Mouse (Mus musculus): ENCODE data around the gene 4930404H24Rik.
A peak's percentile ranks its signal among the peaks of the same experiment; 100 is the strongest.

4930404H24Rik gene

DNA sequence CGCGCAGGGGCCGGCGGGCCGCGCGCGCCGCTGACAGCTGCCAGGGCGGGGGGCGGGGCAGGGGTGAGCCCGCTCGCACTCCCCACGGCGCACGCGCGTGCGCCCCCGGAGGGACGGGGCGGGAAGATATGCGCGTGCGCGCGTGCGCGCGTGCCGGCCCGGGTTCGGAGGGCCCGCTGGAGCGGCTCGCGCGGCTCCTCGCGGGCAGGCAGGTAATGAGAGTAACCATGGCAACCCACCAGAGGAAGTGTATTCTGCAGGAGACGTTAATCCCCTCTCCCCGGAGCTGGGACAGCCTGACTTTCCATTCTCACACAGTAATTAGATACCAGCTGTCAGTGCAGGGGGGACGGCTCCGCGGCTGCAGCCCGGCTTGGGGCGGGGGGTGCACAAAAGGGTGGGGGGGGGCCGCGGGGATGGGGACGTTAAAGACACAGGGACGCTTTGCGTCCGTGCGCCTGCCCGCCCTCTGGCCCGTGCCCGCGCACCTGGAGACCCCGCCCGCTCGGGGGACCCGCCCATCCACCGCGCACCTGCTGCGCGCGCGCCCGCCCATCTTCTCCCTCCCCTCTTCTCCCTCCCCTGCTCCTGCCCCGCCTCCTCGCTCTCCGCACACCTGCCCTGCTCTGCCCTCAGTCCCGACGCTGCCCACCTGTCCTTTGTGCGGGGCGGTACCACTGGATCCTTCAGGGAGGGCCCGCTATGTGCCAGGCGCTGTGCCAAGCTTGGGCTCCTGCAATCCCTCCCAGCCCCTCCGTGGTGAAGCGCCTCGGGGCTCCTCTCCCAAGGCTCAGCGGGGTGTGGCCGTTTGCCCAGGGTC is at the start of gene 4930404H24Rik:
4930404H24Rik (plus strand) TSS at position 218 of the 820 bp plus-strand sequence.
- peak; percentile 63 to 79 for DNase-seq

DNA sequence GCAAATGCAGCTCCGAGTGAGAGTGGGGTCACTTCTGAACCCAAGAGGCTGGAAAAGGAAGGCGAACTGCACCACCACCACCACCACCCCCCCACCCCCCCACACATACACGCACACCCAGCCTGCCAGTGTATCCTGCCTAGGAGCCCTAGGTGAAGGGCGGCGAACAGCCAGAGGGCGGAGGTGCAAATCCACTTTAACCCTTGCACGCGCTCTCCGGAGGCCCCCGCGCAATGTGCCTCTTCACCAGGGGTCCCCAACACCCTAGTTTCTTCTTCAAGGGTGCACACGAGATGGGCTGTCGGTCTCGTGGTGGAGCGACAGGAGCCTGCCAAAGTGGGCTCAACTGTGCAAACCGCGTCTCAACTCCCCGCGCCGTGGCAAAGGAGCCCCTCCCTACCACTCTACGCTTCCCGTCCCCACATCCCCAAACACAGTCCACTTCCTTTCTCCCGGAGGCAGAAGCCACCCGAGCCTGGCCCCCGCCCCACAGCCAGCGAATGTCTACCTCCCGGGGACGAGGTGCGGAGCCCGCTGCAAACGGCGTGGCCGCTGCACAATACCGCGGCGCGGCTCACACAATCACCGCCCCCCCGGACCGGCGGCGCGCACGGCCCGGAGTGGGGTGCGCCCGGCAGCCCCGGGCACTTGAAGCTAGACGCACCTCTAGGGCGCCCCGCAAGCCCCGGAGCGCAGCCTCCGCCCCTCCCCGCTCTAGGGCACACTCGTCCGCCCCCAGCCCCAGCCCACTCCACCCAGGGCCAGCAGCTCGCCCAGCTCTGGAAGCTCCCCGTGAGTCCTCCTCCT is 49.0 kb upstream of the 4930404H24Rik start:
- peak; percentile 68 to 75 for DNase-seq

DNA sequence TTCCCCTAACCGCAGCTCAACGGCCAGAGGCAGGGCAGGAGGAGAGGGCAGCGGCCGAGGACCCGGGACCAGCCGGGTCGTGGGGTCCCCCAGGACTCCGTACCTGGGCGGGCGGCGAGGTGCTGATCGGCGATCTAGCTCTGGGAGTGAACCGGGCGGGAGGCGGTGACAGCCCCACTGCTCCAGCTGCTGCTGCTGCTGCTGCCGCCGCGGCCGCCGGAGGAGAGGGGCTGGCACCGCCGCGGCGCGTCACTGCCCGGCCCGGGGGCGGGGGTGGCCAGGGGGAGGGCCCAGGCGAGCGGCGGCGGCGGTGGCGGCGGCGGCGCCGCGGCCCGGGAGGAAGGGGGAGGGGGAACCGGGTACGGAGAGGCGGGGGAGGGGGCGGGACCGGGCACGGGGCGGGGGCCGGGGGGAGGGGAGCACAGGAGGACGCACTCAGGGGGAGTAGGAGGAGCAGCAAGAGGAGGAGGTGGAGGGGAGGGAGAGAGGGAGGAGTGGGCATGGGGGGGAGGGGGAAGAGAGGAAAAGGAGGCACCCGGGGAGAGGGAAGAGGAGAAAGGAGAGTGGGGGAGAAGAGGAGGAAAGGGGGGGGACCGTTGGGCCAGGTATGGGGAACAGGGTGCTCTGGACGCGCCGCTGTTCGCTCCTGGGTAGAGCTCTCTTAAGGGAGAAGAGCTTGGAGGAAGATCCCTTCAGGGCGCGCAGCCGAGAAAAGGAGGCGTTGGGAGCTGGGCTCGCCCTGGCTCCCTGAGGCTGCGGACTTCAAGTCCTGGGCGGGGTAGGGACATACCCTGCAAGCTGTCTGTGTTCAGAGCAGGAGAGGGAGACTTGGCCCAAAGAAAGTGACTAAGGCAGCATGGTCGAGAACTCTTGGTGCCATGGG is 48.1 kb upstream of the 4930404H24Rik start:
- peak; percentile 81 to 90 for DNase-seq

DNA sequence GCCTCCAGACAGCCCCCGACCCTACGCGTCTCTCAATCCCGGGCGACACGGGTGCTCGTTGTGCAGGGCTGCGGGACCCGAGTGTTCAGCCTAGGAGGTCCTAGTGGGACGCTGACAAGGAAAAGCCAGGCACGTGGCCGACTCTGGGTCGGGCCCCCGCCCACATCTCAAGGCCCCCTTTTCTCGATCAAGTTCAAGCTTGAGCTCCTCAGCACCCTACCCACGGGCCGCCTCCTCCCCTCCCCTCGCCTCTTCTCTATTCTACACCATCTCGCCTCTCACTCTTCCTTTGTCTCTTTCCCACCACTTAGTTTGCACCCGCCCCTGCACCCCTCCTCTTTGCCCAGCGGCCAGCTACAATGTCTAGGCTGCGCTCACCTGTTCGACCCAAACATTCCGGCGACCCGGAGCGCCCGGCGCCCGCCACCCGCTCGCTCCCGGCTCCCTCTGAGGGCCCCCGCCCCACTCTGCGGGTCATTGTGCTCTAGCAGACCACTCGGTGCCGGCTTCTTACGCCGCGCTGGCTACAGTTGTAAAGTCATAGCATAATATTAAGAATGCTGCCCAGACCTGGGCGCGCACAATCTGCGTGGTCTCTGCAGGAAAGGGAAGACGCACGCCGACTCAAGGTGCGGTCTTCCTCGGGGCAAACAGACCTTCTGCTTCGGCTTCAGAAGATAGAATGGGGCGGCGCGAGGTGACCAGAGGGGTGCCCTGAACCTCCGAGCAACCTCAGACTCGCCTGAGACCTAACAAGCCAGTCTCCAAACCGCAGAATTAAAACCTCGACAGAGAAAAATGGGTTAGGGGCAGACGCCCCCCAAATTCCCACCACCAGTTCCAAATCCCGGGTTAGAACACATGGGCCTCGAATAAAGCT is 47.2 kb upstream of the 4930404H24Rik start:
- peak in 1 of 2 experiments; percentile 60 for DNase-seq

DNA sequence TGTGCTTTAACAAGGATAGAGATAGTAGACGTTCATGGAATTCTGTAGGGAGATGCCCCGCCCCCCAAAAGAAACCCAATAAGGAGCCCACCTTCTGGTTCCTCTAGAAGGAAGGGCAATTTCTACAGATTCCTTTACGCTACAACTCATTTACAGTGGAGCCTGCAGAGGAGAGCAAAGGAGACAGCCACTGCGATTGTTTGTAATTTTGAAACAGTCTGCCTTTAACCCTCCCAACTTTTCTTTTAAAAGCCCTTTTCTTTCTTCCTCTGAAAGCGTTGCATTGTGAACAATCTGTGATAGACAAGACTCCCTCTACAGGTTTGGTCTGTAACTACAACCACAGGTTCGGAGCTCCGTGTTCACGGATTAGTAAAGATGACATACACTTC is 46.6 kb upstream of the 4930404H24Rik start:
- peak in 1 of 2 experiments; percentile 62 for DNase-seq

DNA sequence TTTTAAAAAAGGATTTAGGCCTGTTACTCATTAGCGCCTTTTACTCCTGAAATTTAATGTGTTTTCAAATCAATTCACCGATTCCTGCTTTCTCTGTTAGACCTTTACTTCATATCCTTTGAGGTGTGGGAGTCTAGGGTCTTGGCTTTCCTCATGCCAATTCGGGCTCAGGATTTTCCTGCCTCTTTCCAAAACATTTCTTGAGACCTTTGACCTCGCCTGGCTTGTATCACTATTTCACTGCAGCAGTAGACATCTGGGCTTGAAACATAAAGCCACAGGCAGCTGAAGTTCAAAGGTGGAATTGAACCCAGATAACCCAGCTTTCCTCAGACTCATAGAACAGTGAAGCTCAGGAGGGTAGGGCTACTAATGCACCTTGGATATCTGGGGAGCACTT is 46.1 kb upstream of the 4930404H24Rik start:
- no peak for DNase-seq

DNA sequence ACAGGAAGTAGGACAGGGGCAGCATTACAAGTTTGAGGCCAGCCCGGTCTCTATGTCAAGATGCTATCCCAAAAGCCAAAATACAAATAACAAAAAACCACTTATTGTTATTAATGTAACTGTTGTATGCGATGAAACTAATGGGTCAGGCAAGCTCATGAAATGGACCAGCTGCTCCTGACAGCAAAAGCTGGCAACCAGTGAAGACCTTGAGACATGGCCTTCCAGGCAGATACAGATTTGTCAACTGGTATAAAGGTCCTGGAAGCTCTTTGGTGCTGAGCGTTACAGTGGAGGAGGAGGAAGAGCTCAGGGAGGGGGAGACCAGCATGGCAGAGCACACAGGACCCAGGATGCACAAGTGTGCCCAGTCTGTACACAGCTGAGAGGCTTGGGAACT is 44.9 kb upstream of the 4930404H24Rik start:
- DNase-seq = peak in 1 of 2 experiments; percentile 73

DNA sequence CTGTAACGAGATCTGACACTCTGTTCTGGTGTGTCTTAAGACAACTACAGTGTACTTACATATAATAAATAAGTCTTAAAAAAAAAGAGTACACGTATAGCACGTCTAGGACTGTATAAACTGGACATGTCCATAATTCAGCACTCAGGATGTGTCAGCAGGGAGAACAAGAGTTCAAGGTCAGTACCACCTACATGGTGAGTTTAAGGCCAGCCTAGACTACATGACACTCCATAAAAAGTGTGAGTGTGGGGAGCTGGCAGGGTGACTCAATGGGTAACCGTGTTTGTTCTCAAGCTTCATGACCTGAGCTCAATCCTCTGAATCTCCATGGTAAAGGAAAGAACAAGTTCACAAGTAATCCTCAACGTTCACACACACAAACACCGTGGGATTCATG is 44.1 kb upstream of the 4930404H24Rik start:
- no peak for DNase-seq

DNA sequence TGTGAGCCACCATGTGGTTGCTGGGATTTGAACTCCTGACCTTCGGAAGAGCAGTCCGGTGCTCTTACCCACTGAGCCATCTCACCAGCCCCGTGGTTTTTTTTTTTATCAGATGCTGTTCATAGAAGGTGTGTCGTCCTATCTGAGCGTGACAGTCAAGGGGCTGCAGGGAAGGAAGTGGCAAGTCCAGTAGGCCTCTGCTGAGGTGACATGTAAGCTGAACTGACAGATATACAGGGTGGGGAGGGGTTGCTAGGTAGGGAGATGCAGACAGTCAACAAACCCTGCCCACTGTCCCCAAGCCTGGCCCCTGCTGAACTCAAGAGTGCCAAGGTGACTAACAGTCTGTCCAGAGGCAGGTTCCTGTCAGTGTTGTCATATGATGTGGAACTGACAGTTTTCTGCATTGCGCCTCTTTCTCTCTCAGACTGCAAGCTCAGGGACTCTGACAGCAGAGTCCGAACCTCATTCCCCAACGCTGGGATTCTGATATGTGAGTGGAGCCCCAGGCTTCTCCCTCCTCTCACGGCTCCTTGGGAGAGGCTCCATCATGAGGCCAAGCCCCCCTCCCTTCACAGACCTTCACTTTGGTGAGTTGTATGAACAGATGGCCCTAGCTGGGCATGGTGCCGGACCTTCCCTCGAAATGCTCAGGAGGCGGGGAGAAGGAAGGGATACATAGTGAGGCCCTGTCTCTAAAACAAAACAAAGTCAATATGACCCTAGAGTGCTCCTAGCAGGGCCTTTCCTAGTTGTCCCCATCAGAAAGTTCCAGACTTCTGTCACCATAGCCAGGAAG is 38.4 kb upstream of the 4930404H24Rik start:
- DNase-seq = no peak

DNA sequence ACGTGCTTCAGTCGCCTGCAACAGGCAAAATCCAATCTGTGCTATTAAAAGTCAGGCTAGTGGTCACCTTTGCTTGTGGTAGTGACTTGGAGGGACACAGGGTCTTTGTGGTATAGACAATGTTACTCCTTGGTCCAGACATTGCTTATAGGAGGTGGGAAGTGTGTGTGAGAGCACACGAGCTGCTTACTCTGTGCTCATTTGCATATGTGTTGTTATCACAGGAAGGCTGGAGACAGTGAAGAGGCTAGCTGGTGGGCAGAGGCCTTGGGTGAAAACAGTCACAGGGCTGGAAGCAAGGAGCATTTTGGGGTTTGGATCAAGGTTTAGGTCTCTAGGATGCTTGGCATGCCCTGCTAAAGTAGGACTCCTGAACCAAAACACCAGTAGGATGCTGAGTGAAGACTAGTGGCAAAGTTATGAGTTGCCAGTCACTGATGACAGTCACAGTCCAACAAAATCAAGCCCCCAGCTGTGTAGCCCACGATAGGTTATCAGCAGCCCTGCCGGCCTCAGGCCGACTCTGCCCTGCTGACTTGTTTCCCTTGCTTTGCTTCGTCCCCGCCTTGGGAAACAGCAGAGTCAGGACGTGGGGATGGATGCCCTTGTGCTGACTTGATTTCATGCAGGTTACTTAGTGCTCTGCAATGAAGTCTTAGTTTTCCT is 37.6 kb upstream of the 4930404H24Rik start:
- no peak for DNase-seq

DNA sequence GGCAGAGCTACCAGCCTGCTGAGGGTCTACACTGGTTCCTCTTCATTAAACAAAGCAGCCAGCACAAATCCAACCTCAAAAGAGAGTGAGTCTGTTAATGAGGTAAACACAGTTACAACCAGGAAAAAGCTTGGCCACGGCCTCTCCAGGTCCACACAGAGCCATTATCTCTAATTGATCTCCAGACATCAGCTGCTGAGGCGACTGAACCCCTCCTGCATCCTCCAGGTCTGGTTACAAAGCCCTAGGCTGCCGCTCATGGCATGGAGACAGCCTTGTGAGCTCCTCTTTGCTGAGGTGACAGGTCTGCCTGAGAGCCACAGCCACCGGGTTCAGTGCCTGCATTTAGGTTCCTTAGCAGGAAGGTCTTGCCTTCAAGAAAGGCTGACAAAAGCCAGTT is 35.1 kb upstream of the 4930404H24Rik start:
- DNase-seq = no peak

DNA sequence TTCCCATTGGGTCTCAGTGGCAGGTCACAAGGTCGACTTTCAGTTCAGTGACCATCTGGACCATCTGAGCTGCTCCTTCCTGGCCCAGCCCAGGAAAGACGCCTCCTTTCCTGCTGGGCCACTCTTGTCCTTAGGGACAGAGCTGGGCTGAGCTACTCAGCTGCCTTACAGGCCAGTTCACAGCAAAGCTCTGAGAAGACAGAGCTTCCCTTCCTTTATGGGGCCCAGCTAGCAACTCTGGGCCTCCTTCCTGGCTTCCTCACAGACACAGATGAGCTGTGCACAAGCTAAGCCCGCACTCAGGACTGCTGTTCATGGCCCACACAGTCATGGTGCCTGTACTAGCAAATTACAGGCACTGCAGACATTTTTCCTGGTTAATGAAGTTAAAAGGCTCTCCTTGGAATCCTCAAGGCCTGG is 34.6 kb upstream of the 4930404H24Rik start:
- peak in 1 of 2 experiments; percentile 49 for DNase-seq

DNA sequence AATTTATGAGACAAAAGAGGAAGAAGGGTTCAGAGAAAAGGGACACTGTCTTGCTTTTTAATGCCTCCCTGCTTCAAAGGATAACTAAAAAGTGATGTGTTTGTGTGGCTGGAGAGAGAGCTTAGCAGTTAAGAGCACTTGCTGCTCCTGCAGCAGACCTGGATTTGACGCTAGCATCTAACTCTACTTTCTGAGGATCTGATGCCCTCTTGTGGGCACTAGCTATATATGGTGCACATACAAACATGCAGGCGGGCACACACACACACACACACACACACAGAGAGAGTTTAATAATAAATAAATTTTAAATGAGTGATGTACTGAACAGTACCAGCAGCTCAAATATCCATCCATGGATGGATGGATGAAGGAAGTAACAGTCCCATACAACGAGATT is 29.3 kb upstream of the 4930404H24Rik start:
- DNase-seq = no peak

DNA sequence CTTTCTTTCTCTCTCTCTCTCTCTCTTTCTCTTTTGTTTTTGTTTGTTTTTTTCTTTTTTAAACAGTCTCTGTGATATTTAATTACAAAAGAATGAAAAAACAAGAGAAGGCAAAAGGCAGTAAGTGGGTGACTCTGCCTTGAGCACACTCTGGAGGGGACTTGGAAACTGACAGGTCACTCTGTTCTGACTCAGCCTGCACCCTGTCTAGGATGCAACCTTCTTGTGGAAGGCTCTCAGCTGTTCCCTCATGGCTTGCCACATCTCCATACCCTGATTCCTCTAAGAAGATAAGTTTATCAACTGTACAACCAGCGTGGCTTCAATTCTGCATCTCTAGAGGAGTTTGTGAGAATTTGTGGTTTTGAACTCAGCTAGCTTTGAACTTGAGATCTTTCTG is 25.2 kb upstream of the 4930404H24Rik start:
- DNase-seq = peak; percentile 45 to 71

DNA sequence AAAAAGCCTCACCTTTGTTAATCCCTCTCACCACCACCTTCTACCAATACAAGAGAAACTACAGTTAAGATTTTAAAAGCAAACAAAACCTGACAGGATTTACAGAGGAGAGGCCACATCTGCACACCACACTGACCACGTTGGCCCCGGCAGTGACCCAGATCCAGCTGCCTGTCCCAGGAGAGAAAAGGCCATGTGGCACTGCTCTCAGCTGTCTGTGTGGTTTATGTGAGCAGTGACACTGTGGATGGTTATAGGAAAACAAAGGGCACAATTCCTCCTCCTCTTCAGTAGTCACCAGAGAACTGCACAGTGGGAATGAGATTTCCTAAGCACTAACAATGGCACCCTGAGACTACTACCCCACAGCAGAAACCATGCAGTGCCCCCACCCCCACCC is 23.3 kb upstream of the 4930404H24Rik start:
- no peak for DNase-seq

DNA sequence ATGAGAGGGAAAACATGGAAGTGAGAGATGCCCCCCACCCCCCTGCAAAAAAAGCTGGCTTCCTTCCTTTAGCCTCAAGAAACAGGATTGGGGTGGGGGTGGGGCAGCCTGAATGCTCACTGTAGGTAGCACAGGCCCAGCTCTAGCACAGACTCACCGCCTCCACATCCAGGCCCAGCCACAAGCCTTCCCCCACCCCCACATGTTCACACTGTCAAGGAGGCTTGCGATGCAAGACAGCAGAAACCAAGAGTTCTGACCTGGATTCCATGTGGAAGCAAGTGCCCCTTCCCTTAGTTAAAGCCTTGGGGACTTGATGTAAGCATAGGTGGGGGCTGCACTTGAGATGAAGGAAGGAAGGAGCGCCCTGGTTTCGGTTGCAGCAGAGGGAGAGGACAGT is 22.8 kb upstream of the 4930404H24Rik start:
- no peak for DNase-seq

DNA sequence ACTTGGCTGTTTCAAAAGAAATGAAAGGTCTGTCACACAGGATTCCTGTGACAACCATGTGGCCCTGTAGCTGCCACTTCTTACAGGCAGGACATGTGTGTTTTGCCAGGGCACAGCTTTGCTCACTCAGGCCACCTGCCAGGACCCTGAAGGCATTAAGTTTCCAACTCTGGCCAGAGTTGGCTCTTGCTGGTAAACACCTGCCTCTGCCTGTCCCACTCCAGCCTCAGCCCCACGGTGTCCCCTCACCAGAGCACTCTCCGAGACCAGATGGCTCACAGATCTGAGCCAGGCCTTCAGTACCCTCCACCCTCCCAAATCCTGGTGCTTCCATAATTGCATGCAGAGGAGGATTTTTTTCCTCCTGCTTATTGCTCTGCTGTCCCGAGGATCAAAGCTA is 21.6 kb upstream of the 4930404H24Rik start:
- DNase-seq = no peak

DNA sequence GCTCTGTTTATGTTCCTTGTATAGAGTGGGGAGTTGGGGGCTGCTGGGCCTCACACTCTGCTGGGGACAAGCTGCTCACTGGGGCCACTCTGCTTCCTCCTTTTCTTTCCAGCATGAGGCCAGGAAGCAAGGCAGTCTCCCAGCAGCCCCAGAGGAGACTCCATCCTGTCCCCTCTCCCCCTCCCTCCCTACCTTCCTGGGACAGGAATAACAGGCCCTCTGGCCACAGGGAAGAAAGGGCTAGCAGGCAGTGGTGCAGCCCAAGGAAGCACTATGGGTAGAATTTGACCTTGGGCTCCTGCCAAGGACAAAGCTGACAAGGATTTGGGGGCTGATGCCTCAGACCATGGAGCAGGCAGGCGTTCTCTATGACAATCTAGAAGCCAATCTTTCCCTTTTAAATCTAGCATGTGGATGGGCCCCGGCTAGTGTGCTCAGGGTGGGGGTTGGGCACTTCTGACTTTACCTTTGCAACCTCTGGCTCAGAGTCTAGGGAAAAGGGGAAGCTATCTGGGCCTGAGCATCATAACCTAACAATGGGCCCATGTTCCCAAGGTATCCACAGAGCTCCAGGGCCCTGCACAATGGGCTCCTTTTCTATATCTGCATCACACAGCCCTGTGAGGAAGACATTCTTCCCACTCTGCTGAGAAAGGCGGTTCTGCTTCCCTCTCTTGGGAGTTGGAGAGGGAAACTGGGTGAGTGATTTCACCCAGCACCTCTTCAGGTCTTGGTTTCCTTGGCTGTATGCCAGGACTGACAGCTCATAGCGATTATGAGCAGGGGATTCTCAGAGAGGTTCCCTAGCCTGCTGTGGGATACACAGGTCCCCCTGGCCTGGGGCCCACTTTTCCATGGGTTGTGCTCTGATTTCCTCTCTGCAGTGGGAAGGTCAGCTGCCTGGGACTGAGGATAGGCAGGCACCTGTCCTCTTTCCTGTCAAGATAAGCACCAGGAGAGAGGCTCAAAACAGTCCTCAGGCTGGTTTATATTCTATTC is 17.2 kb upstream of the 4930404H24Rik start:
- peak; percentile 52 to 79 for DNase-seq

DNA sequence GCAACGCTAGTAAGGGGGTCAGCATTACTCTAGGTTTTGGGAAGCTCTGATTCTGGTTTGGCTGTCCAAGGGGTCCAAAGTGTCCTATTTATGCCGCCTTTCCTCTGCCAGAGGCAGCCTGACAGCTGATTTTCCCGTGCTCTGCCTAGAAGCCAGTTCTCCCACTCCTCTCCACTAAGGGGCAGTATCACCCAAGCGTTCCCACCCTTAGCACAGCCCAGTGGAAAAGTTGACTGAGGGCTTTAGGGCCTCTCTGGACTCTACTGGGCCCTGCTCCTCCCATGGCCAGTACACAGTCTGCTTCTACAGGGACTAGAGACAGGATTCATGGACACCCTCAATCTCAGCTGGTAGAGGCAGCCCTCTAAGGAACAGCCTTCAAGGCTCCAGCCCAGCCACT is 14.0 kb upstream of the 4930404H24Rik start:
- DNase-seq = peak; percentile 72 to 84
